Mouse (Mus musculus): ENCODE data around the gene Tmem119. TPM values are rescaled to one million over a fixed set of nuclear protein-coding genes. Genes with fewer than 3 reads are reported as not detected.

Gene Tmem119
- polyA plus RNA-seq, 1 experiment: 8.1 TPM

DNA sequence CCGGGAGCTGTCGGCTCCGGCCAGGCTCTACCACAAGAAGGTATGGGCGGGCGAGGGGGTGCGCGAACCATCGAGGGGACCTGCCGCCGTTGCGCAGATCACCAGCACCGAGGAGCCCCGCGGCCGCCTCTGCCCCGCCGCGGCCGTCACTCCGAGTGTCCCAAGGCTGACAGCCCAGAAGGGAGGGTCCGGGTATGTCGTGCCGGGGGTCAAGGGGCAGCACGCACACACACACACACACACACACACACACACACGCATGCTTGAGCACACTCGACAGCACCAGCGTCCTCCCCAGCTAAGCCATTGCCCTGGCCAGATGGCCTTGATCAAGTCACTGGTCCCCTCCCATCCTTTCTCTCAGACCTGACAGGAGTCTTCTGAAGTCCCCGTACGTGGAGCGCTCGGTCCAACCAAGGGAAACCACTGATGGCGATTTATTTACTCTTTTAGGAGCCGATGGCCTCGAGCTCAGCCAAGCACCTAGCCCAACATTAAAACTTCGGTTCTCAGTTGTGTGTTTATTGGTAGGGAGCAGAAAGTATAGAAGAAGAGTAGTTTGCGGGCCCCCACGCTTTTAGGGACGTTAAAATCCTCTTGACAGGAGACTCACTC, 27.3 kb downstream of the Tmem119 start:
- no peak for TF ChIP-seq CTCF (IDR thresholded peaks at IDR 0.05; ENCODE audit: borderline replicate concordance, extremely low read depth, insufficient read depth, insufficient read length)
- TF ChIP-seq POLR2A (IDR thresholded peaks at IDR 0.05; ENCODE audit: borderline replicate concordance, extremely low read depth, insufficient read depth, insufficient read length, poor library complexity, severe bottlenecking): no peak
- no peak for DNase-seq (ENCODE audit: low read depth)

DNA sequence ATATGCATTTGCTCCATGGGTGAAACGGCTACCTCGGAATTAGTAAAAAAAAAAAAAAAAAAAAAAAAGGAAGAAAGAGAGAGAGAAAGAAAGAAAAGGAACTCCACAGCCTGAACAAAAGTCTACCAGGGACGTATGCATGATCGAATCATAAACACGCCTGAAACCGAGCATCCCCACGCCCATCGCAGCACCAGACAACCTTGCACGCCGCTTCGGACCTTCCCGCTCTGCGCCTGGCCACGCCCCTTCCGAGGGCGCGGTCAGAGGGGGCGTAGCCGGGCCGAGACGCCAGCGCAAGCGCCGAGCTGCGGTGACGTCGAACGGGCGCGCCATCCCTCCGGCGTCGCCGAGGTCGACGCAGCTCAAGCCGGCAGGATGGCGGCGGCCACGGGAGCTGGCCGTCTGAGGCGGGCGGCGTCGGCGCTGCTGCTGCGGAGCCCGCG, 27.8 kb downstream of the Tmem119 start, which contains the start of the genes Sart3 and Iscu:
Gene Sart3, minus strand, starts transcription at position 61 of the 446 bp plus-strand sequence.
Gene Iscu, plus strand, starts transcription at position 299 of the 446 bp plus-strand sequence.
- TF ChIP-seq POLR2A (IDR thresholded peaks at IDR 0.05; ENCODE audit: borderline replicate concordance, extremely low read depth, insufficient read depth, insufficient read length, poor library complexity, severe bottlenecking) (peak; percentile 82), CTCF (IDR thresholded peaks at IDR 0.05; ENCODE audit: borderline replicate concordance, extremely low read depth, insufficient read depth, insufficient read length) (no peak)
- peak; percentile 99 for DNase-seq (ENCODE audit: low read depth)

GRCm38 (mm10) chr5:113771213-113772162, 28.8 kb downstream of the Tmem119 start:
- DNase-seq (ENCODE audit: low read depth): peak; percentile 97
- no peak for TF ChIP-seq CTCF (IDR thresholded peaks at IDR 0.05; ENCODE audit: borderline replicate concordance, extremely low read depth, insufficient read depth, insufficient read length)
- peak; percentile 86 for TF ChIP-seq POLR2A (IDR thresholded peaks at IDR 0.05; ENCODE audit: borderline replicate concordance, extremely low read depth, insufficient read depth, insufficient read length, poor library complexity, severe bottlenecking)

DNA sequence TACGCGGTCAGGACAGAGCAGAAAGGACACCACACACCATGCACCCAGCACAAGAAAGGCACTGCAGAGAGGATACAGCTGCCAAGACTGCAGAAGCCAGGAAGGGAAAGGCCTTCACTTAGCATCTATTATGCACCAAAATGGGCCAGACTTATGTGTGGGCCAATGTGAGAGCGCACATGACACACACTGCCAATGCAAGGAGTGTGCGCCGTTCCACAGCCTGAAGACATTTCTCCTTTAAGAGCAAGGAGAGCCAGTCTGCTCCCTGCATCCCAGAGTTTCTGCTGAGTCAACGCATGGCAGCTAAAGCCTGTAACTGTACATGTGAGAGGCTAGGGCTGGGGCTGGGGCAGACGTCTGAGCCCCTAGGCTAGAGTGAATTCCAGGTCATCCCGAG, 31.5 kb downstream of the Tmem119 start:
- no peak for DNase-seq (ENCODE audit: low read depth)
- no peak for TF ChIP-seq CTCF (IDR thresholded peaks at IDR 0.05; ENCODE audit: borderline replicate concordance, extremely low read depth, insufficient read depth, insufficient read length)
- TF ChIP-seq POLR2A (IDR thresholded peaks at IDR 0.05; ENCODE audit: borderline replicate concordance, extremely low read depth, insufficient read depth, insufficient read length, poor library complexity, severe bottlenecking): no peak

- no peak for DNase-seq (ENCODE audit: low read depth)
- no peak for TF ChIP-seq POLR2A (IDR thresholded peaks at IDR 0.05; ENCODE audit: borderline replicate concordance, extremely low read depth, insufficient read depth, insufficient read length, poor library complexity, severe bottlenecking)
- TF ChIP-seq CTCF (IDR thresholded peaks at IDR 0.05; ENCODE audit: borderline replicate concordance, extremely low read depth, insufficient read depth, insufficient read length): no peak
Measured at GRCm38 (mm10) chr5:113765641-113766526, 34.4 kb downstream of the Tmem119 start.

GRCm38 (mm10) chr5:113764426-113764825, 35.9 kb downstream of the Tmem119 start:
- no peak for DNase-seq (ENCODE audit: low read depth)
- TF ChIP-seq CTCF (IDR thresholded peaks at IDR 0.05; ENCODE audit: borderline replicate concordance, extremely low read depth, insufficient read depth, insufficient read length) (no peak), POLR2A (IDR thresholded peaks at IDR 0.05; ENCODE audit: borderline replicate concordance, extremely low read depth, insufficient read depth, insufficient read length, poor library complexity, severe bottlenecking) (no peak)

DNA sequence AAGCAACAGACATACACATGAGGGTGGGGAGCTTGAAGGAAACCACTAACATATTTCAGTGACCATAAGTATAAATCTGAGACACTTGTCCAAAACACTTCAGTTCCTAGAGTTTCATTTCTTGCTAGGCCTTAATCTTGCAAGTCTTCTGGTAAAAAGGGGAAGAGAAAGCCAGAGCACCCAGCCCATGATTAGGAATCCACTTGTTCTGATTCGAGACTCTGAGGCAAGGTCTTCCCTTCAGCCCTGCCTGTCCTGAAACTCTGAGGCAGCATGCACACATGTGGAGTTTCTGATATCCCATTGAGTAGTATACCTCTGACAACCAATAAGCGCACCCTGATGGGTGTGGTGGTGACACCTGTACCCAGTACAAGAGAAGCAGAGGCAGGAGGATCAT, 38.7 kb downstream of the Tmem119 start:
- no peak for DNase-seq (ENCODE audit: low read depth)
- no peak for TF ChIP-seq CTCF (IDR thresholded peaks at IDR 0.05; ENCODE audit: borderline replicate concordance, extremely low read depth, insufficient read depth, insufficient read length)
- TF ChIP-seq POLR2A (IDR thresholded peaks at IDR 0.05; ENCODE audit: borderline replicate concordance, extremely low read depth, insufficient read depth, insufficient read length, poor library complexity, severe bottlenecking): no peak

DNA sequence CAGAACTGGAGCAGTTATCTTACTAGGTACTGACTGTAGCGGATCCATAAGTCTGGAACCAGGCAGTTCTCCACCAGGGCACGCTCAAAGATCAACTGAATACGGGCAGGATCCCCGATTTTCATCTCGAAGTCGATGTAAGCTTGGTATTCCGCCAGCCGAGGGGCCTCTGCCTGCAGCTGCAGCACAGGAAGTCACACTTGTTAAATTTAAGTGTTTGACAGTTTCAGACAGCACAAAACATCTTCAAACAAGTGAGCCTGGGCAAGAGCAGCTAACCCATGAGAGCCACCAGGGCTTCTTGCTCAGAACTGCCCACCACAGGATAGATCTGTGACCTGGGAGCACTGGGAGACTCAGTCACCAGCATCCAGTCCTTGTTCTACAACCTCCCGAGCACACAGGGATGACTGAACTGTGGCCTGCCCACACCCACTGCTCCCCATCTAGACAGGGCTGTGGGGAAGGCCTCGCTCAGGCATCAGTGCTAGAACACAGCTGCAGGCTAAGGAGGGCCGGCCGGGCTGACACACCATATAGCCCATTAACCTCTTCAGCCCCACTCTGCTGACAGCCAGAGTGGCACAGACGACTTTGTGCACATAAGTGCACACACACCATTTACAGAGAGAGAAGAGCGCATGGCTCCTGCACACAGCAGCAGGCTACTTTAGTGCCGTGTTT, 44.8 kb downstream of the Tmem119 start:
- no peak for DNase-seq (ENCODE audit: low read depth)
- no peak for TF ChIP-seq POLR2A (IDR thresholded peaks at IDR 0.05; ENCODE audit: borderline replicate concordance, extremely low read depth, insufficient read depth, insufficient read length, poor library complexity, severe bottlenecking)
- no peak for TF ChIP-seq CTCF (IDR thresholded peaks at IDR 0.05; ENCODE audit: borderline replicate concordance, extremely low read depth, insufficient read depth, insufficient read length)

DNA sequence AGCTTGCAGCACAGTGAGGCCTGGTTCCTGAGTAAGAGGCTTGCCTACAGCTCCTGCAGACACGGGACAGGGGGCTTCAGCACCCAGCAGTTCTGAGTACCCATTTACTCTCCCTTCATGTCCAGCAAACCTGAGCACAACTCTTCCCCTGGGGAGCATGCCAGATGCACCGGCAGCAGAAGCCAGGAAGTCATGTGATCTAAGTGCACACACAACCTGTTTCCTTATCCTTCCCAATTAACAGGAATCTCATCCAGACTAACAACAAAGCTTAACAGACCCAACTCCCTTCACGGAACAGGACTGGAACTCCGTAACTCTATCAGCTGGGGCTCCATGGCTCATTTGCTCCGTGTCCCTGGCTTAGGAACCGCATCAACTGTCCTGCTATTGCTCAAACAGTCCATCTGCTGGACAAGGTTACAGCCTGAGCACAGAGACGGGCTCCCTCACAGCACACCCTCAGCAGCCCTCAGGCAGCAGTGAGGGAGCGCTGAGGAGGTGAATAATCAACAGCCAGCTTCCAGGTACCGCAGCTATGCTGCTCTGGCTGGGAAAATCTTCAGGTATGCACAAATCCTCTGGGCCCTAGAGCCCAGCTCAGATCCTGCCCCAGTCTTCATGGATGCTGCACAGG, 48.7 kb downstream of the Tmem119 start:
- no peak for TF ChIP-seq CTCF (IDR thresholded peaks at IDR 0.05; ENCODE audit: borderline replicate concordance, extremely low read depth, insufficient read depth, insufficient read length)
- no peak for TF ChIP-seq POLR2A (IDR thresholded peaks at IDR 0.05; ENCODE audit: borderline replicate concordance, extremely low read depth, insufficient read depth, insufficient read length, poor library complexity, severe bottlenecking)
- DNase-seq (ENCODE audit: low read depth): no peak

All from brain, embryonic 14.5 days (tissue).